Mouse (Mus musculus) forebrain, embryonic 15.5 days (tissue): ENCODE data around the gene Polr2h. TPM values are rescaled to one million over a fixed set of nuclear protein-coding genes. Genes with fewer than 3 reads are reported as not detected.

Experiments
- ATAC-seq: fragments of 200-750 bp; cut with Nextera tagmentation; replicated peaks from 2 replicates; pipeline ENCODE4 v1.8.0; 2017; ENCODE audit warnings: mild to moderate bottlenecking, moderate TSS enrichment, moderate library complexity
- H3K27ac ChIP-seq: fragments of 300-500 bp; sonication (generic); replicated peaks from 2 replicates; pipeline ENCODE4 v1.5.1; 2015; ENCODE audit warnings: mild to moderate bottlenecking, inconsistent platforms
- H3K27me3 ChIP-seq: fragments of 300-500 bp; sonication (generic); 2 replicates; pipeline ENCODE4 v1.6.1; 2015; ENCODE audit warnings: inconsistent platforms
- H3K36me3 ChIP-seq: fragments of 300-500 bp; sonication (generic); 2 replicates; pipeline ENCODE4 v1.6.1; 2015; ENCODE audit warnings: mild to moderate bottlenecking, inconsistent platforms
- H3K4me1 ChIP-seq: fragments of 300-500 bp; sonication (generic); 2 replicates; pipeline ENCODE4 v1.6.1; 2015; ENCODE audit warnings: inconsistent platforms
- H3K4me2 ChIP-seq: fragments of 300-500 bp; sonication (generic); replicated peaks from 2 replicates; pipeline ENCODE4 v1.6.1; 2015; ENCODE audit warnings: mild to moderate bottlenecking, inconsistent platforms
- H3K4me3 ChIP-seq: fragments of 300-500 bp; sonication (generic); 2 replicates; pipeline ENCODE4 v1.5.1; 2015; ENCODE audit warnings: mild to moderate bottlenecking, inconsistent platforms
- H3K9ac ChIP-seq: fragments of 300-500 bp; sonication (generic); replicated peaks from 2 replicates; pipeline ENCODE4 v1.6.1; 2015; ENCODE audit warnings: mild to moderate bottlenecking, inconsistent platforms
- H3K9me3 ChIP-seq: fragments of 300-500 bp; sonication (generic); 2 replicates; pipeline ENCODE4 v1.6.1; 2016; ENCODE audit warnings: inconsistent platforms
- WGBS: fragments of 180-500 bp; shearing (Covaris S2); methylation state at CpG from one replicate; pipeline ENCODE4 v1.1.7; 2015; ENCODE audit warnings: mixed read lengths; 5-methylcytosine and 5-hydroxymethylcytosine counted together
- polyA plus RNA-seq: library from polyadenylated mRNA; unstranded; fragments of >200 nt; fragmentation: Nextera tagmentation; extraction: Ambion mirVana; gene quantifications from 2 replicates; pipeline ENCODE4 v1.2.1, GENCODE M21; 2015

Polr2h gene
- polyA plus RNA-seq, 1 experiment from 2014 or later = 86.4 TPM

DNA sequence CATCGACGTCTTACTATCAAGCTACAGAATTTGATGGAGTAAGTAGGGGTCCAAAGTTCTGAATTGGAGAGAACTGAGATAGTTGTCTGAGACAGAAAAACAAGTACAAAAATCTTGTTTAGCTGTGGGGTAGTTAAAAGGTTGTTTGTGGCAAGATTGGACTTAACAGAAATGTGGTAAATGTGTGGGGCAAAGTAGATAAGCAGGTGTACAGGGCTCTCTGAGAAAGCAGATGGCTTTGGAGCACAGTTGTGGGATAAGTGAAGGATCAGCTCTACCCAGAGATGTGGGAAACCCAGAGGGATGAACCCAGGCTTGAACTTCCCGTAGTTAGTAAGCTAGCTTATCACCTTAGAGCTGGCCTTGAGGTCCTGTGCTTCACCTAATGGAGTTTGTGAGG is 26.7 kb upstream of the Polr2h start:
- no peak overlapping the region for H3K4me3 ChIP-seq
- 91% methylated on average over 3 of the region's 3 CpGs for WGBS
- H3K9me3 ChIP-seq = no peaks in the 10 kb centered on the region
- peaks cover 56% of the 10 kb centered on the region for H3K36me3 ChIP-seq
- H3K27me3 ChIP-seq = no peaks in the 10 kb centered on the region
- peaks cover 28% of the 10 kb centered on the region for H3K4me1 ChIP-seq
- ATAC-seq = no peak
- no peak overlapping the region for H3K9ac ChIP-seq
- H3K27ac ChIP-seq = no peak overlapping the region
- no peak overlapping the region for H3K4me2 ChIP-seq

DNA sequence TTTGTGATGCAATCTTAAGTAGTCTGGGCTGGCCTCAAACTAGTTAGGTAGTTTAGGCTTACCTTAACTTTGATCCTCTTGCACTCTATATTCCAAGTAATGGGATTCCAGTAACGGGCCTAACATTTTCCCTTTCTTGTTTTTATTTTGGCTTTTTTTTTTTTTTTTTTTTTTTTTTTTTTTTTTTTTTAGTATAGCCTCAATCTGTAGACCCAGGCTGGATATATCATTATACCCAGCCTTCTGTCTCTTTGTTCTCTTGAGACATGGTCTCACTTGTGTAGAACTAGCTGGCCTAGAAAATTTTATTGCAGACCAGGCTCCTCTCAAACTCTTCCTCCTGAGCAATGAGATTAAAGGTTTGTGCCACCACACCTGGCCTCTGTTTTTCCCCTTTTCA is 25.8 kb upstream of the Polr2h start:
- H3K27ac ChIP-seq = peak overlapping the region; percentile 97; the same call in 1 of the 2 replicates
- H3K4me1 ChIP-seq = peaks cover 36% of the 10 kb centered on the region
- no peaks in the 10 kb centered on the region for H3K9me3 ChIP-seq
- ATAC-seq = no peak
- no peak overlapping the region for H3K4me3 ChIP-seq
- peaks cover 48% of the 10 kb centered on the region for H3K36me3 ChIP-seq
- 71% methylated on average over 1 of the region's 1 CpGs for WGBS
- no peak overlapping the region for H3K4me2 ChIP-seq
- H3K9ac ChIP-seq = no peak overlapping the region
- no peaks in the 10 kb centered on the region for H3K27me3 ChIP-seq

DNA sequence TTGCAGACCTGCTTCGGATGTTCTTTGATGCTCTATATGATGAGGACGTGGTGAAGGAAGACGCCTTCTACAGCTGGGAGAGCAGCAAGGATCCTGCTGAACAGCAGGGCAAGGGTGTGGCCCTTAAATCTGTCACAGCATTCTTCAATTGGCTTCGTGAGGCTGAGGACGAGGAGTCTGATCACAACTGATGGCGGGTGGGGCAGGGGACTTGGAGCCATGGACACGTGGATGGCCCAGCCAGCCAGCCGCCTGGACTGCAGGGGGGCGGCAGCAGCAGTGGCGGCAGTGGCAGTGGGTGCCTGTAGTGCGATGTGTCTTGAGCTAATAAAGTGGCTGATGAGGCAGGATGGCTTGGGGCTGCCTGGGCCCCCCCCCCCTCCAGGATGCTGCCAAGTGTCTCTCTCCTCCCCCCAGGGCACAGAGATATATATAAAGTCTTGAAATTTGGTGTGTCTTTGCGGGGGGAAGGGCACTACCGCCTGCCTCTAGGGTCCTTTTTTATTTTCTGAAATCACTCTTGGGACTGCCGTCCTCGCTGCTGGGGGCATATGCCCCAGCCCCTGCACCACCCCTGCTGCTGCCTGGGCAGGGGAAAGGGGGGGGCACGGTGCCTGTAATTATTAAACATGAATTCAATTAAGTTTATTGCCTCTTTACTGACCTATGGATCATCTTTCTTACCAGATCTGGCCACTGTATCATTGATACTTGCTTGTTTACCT is 25.1 kb upstream of the Polr2h start:
- WGBS = 43% methylated on average over 15 of the region's 16 CpGs
- Histone ChIP-seq H3K4me3 (peak overlapping the region; percentile 74; the same call in 1 of the 2 replicates), H3K36me3 (peaks cover 40% of the 10 kb centered on the region), H3K9ac (no peak overlapping the region), H3K4me1 (peaks cover 38% of the 10 kb centered on the region), H3K9me3 (no peaks in the 10 kb centered on the region), H3K4me2 (peak overlapping the region; percentile 69; the same call in 1 of the 2 replicates), H3K27me3 (no peaks in the 10 kb centered on the region), H3K27ac (peak overlapping the region; percentile 97)
- ATAC-seq = no peak

DNA sequence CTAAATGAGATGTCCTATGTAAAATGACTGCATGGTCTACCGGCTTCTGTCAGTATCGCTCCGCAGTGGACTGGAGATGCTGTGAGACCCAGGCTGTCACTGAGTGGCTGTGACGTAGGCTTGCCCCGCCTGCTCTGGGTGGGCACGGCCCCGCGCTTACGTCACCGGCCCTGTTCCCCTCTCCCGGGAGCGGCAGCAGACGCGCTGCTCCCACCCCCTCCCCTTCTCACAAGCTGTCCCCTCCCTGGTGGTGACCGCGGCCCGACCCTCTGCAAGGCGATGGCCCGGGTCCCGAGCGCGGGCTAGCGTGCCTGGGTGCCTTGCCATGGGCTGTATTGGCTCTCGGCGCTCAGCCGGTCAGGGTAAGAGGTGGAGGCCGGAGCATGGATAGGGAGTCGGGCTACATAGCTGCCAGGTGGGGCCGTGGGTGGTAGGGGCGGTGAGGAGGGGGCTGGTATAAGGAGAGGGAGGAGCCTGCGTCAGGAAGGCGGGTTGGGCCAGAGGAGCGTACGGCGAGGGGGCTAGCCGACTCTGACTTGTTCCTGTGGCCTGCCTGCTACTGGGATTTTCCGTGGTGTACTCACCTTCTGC is 24.3 kb upstream of the Polr2h start, which contains the start of gene Fam131a:
Gene Fam131a, plus strand, starts transcription at position 131 of the 591 bp plus-strand sequence.
- Histone ChIP-seq H3K36me3 (peaks cover 32% of the 10 kb centered on the region), H3K9me3 (no peaks in the 10 kb centered on the region), H3K4me3 (peak within 1 kb of the TSS; percentile 74), H3K27me3 (no peaks in the 10 kb centered on the region), H3K9ac (peak within 1 kb of the TSS; percentile 76), H3K27ac (peak within 1 kb of the TSS; percentile 97), H3K4me1 (peaks cover 38% of the 10 kb centered on the region), H3K4me2 (peak within 1 kb of the TSS; percentile 69)
- WGBS = under 1% methylated on average over 37 of the region's 37 CpGs
- ATAC-seq = peak; percentile 94

DNA sequence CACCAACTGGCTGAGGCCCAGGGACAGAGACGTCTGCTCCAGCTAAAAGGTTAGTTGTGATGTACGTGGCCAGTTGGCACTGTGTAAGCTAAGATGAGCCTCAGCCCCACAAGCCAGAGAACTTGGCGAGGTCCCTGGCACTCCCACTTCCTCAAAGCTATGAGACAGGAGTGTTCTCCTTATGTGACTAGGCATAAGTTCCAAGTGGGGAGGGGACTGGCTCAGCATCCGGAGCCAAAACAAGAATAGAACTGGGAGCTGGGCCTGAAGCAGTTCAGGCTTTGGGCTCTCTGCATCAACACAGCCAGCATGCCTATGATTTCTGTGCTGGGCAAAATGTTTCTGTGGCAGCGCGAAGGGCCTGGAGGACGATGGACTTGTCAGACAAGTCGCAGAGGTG is 22.7 kb upstream of the Polr2h start:
- H3K9ac ChIP-seq = peak overlapping the region; percentile 59; the same call in 1 of the 2 replicates
- peak overlapping the region; percentile 97 for H3K27ac ChIP-seq
- H3K4me3 ChIP-seq = peak overlapping the region; percentile 48
- peak overlapping the region; percentile 84 for H3K4me2 ChIP-seq
- no peak for ATAC-seq
- no peaks in the 10 kb centered on the region for H3K27me3 ChIP-seq
- no peaks in the 10 kb centered on the region for H3K9me3 ChIP-seq
- peaks cover 27% of the 10 kb centered on the region for H3K36me3 ChIP-seq
- H3K4me1 ChIP-seq = peaks cover 38% of the 10 kb centered on the region
- WGBS = 57% methylated on average over 8 of the region's 8 CpGs

DNA sequence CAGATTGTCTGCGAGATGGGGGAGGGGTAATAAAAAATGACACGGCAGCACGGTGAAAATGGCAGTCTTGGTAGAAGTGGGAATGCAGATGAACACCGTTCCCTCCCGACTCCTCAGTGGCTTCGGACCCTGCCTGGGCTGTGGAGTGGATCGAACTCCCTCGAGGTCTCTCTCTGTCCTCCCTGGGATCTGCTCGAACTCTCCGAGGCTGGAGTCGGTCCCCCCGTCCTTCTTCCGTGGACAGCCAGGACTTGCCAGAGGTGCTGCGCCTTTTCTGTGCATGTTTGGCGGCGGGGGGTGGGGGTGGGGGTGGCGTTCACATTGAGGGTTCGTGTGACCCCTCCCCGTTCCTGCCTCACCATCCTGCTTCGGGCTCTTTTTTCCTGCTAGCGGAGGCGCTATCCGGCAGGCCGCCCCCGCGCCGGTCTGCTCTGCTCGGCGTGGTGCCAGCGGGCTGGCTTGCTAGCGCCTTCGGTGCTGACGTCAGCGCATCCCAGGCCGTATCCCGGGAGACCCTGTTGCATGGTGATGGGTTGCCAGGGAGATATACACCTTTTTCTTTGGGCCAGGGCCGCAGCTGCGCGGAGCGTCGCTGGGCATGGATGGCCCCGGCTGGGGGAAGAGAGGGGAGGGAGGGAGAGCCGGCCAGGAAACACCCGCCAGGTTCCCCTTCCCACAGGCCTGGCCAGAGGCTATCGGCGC is 21.7 kb upstream of the Polr2h start:
- Histone ChIP-seq H3K4me2 (peak overlapping the region; percentile 84), H3K27me3 (no peaks in the 10 kb centered on the region), H3K4me3 (peak overlapping the region; percentile 48), H3K4me1 (peaks cover 38% of the 10 kb centered on the region), H3K27ac (peak overlapping the region; percentile 97), H3K36me3 (peaks cover 23% of the 10 kb centered on the region), H3K9me3 (no peaks in the 10 kb centered on the region), H3K9ac (peak overlapping the region; percentile 59)
- WGBS = 1% methylated on average over 46 of the region's 46 CpGs
- peak; percentile 84 for ATAC-seq

DNA sequence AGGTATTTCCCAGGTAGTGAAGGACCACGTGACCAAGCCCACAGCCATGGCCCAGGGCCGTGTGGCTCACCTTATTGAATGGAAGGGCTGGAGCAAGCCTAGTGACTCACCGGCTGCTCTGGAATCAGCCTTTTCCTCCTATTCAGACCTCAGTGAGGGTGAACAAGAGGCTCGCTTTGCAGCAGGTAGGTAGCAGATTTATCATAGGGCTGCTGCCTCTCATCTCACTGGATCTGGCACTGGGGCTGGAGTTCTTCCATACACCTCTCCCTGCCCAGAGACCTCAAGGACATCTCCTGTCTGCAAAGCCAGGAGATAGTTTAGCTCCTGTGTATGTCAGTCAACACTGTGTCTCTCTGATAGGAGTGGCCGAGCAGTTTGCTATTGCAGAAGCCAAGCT is 18.2 kb upstream of the Polr2h start:
- no peak overlapping the region for H3K27ac ChIP-seq
- no peak for ATAC-seq
- 78% methylated on average over 5 of the region's 5 CpGs for WGBS
- no peak overlapping the region for H3K4me3 ChIP-seq
- peaks cover 38% of the 10 kb centered on the region for H3K4me1 ChIP-seq
- no peak overlapping the region for H3K9ac ChIP-seq
- H3K27me3 ChIP-seq = no peaks in the 10 kb centered on the region
- no peaks in the 10 kb centered on the region for H3K9me3 ChIP-seq
- H3K36me3 ChIP-seq = peaks cover 31% of the 10 kb centered on the region
- no peak overlapping the region for H3K4me2 ChIP-seq

DNA sequence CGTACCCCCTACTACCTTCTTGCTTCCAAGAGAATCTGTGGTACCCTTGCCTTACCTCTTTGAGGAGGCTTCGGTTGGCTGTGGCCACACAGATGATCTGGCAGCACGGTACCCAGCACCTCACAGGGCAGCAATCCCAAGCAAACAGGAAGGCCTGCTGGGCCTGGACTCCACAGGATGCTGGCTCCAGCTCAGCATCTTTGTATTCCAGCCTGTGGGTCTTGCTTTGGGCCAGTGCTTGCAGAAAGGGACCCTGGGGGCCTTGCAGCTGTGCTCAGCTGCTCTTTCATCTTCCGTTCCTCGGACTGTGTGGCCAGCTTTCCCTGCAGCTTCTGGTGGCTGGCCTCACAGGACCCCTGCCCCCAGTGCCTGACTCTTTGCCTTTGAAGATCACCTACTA is 17.4 kb upstream of the Polr2h start:
- H3K27ac ChIP-seq = no peak overlapping the region
- H3K27me3 ChIP-seq = no peaks in the 10 kb centered on the region
- H3K9ac ChIP-seq = no peak overlapping the region
- H3K9me3 ChIP-seq = no peaks in the 10 kb centered on the region
- no peak overlapping the region for H3K4me3 ChIP-seq
- WGBS = 43% methylated on average over 5 of the region's 5 CpGs
- H3K4me2 ChIP-seq = no peak overlapping the region
- peaks cover 31% of the 10 kb centered on the region for H3K36me3 ChIP-seq
- no peak for ATAC-seq
- H3K4me1 ChIP-seq = peaks cover 31% of the 10 kb centered on the region

DNA sequence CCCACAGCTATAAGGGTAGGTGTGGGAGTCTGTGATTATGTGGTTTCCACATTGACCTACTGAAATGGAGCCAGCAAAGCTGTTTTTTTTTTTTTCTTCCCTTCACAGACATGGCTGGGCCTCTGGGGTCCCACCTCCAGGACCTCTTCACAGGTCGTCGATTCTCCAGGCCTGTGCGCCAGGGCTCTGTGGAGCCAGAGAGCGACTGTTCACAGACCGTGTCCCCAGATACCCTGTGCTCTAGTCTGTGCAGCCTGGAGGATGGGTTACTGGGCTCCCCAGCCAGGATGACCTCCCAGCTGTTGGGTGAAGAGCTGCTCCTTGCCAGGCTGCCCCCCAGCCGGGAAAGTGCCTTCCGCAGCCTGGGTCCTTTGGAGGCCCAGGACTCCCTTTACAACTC is 16.1 kb upstream of the Polr2h start:
- Histone ChIP-seq H3K27me3 (no peaks in the 10 kb centered on the region), H3K27ac (peak overlapping the region; percentile 45; the same call in 1 of the 2 replicates), H3K4me2 (no peak overlapping the region), H3K9ac (no peak overlapping the region), H3K4me1 (peaks cover 19% of the 10 kb centered on the region), H3K9me3 (no peaks in the 10 kb centered on the region), H3K36me3 (peaks cover 31% of the 10 kb centered on the region), H3K4me3 (no peak overlapping the region)
- 0 out of 2 replicates have a peak, but pooled peaks have one; percentile 15 for ATAC-seq
- 48% methylated on average over 7 of the region's 7 CpGs for WGBS

DNA sequence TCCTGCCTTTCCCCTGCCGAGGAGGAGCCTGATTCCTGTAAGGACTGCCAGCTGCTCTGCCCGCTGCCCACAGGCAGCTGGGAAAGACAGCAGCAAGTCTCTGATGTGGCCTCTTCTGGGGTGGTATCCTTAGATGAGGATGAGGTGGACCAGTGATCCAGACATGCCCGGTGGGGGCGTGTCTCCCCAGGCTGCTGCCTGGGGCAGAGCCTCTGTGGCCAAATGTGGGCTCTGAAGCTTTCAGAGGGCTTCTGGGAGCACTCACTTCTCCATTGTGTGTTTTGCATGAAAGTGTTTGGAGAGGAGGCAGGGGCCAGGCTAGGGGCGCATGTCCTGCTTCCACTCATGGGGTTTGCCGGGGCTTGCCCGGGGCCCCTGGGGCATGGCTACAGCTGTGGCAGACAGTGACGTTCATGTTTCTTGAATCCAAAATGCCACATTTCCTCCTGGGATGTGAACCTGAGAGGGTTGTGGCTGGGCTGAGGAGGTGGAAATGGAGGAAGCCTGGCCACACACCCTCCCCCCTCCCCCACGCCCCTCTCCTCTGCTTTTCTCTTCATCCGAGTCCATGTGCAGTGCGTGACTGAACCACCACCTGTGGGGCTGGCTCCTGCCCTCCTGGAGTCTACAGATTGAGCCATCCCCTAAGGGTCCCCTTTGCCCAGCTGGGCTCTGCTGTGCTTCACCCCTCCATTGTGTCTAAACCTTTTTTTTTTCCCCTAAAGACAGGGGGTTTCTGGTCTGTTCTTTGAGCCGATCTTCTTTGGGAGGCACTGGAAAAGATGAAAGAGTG is 15.5 kb upstream of the Polr2h start:
- H3K27me3 ChIP-seq = no peaks in the 10 kb centered on the region
- H3K9me3 ChIP-seq = no peaks in the 10 kb centered on the region
- no peak overlapping the region for H3K4me2 ChIP-seq
- peak overlapping the region; percentile 45; the same call in 1 of the 2 replicates for H3K27ac ChIP-seq
- ATAC-seq = peak; percentile 26; the same call in 1 of the 2 replicates
- H3K9ac ChIP-seq = peak overlapping the region; percentile 11; the same call in 1 of the 2 replicates
- no peak overlapping the region for H3K4me3 ChIP-seq
- H3K36me3 ChIP-seq = peaks cover 33% of the 10 kb centered on the region
- peaks cover 17% of the 10 kb centered on the region for H3K4me1 ChIP-seq
- 16% methylated on average over 12 of the region's 12 CpGs for WGBS

DNA sequence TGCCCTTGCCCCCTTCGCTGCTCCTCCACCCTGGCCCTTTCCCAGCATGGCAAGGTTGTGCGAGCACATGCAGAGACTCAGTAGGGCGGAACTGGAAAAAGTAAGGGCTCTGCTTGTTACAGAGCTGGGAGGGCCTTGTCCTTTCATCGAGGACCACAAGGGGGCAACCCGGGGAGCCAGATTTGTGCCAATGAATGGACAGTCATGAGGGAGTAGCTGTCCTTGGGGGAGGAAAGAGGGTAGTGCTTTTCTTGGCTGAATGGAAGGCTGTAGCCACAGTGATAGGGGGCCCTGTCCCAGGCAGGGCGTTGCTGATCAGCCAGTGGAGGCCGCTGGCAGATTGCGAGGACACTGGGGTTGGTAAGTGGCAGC is 15.0 kb upstream of the Polr2h start:
- Histone ChIP-seq H3K36me3 (peaks cover 36% of the 10 kb centered on the region), H3K9me3 (no peaks in the 10 kb centered on the region), H3K27me3 (no peaks in the 10 kb centered on the region), H3K4me2 (no peak overlapping the region), H3K4me3 (no peak overlapping the region), H3K4me1 (peaks cover 17% of the 10 kb centered on the region), H3K27ac (0 out of 2 replicates have a peak overlapping the region, but pooled peaks have one; percentile 45), H3K9ac (peak overlapping the region; percentile 11; the same call in 1 of the 2 replicates)
- ATAC-seq = peak; percentile 30
- WGBS = 5% methylated on average over 8 of the region's 8 CpGs
